Mouse (Mus musculus) stomach, embryonic 16.5 days (tissue): ENCODE results near the gene Mfsd6l. TPM values are rescaled to one million over a fixed set of nuclear protein-coding genes. Genes with fewer than 3 reads are reported as not detected.

Source experiments
- ATAC-seq: fragments of 200-750 bp; cut with Nextera tagmentation; 2 replicates; pipeline ENCODE4 v1.8.0; 2017; ENCODE audit warnings: moderate number of reproducible peaks, moderate TSS enrichment; ENCODE audit not compliant: insufficient read depth, low FRiP score
- H3K27ac ChIP-seq: fragments of 300-500 bp; sonication (generic); 2 replicates; pipeline ENCODE4 v1.5.1; 2014; ENCODE audit warnings: low read length
- H3K27me3 ChIP-seq: fragments of 300-500 bp; sonication (generic); 2 replicates; pipeline ENCODE4 v1.6.1; 2014; ENCODE audit warnings: low read length, control low read depth, mixed read lengths; ENCODE audit not compliant: control insufficient read depth, insufficient read depth
- H3K36me3 ChIP-seq: fragments of 300-500 bp; sonication (generic); 2 replicates; pipeline ENCODE4 v1.6.1; 2014; ENCODE audit warnings: low read length; ENCODE audit not compliant: control insufficient read depth, insufficient read depth
- H3K4me1 ChIP-seq: fragments of 300-500 bp; sonication (generic); 2 replicates; pipeline ENCODE4 v1.6.1; 2014; ENCODE audit warnings: low read length, control low read depth, mixed read lengths; ENCODE audit not compliant: control insufficient read depth, insufficient read depth
- H3K4me2 ChIP-seq: fragments of 300-500 bp; sonication (generic); 2 replicates; pipeline ENCODE4 v1.6.1; 2014; ENCODE audit warnings: low read depth, low read length, mixed read lengths
- H3K4me3 ChIP-seq: fragments of 300-500 bp; sonication (generic); replicated peaks from 2 replicates; pipeline ENCODE4 v1.5.1; 2014; ENCODE audit warnings: mild to moderate bottlenecking, low read length
- H3K9ac ChIP-seq: fragments of 300-500 bp; sonication (generic); 2 replicates; pipeline ENCODE4 v1.6.1; 2014; ENCODE audit warnings: low read length
- H3K9me3 ChIP-seq: fragments of 300-500 bp; sonication (generic); replicated peaks from 2 replicates; pipeline ENCODE4 v1.6.1; 2016; ENCODE audit warnings: low read length, control low read depth; ENCODE audit not compliant: control insufficient read depth
- WGBS: fragments of 180-500 bp; shearing (Covaris S2); extraction: QIAGEN DNeasy Blood & Tissue Kit; methylation state at CpG from one replicate; pipeline ENCODE4 v1.1.7; 2014; 5-methylcytosine and 5-hydroxymethylcytosine counted together
- polyA plus RNA-seq: library from polyadenylated mRNA; unstranded; fragments of >200 nt; fragmentation: Nextera tagmentation; extraction: Ambion mirVana; gene quantifications from 2 replicates; pipeline ENCODE4 v1.2.1, GENCODE M21; 2015

Gene Mfsd6l
- 2.0 and 2.8 TPM in 2 replicates for polyA plus RNA-seq

DNA sequence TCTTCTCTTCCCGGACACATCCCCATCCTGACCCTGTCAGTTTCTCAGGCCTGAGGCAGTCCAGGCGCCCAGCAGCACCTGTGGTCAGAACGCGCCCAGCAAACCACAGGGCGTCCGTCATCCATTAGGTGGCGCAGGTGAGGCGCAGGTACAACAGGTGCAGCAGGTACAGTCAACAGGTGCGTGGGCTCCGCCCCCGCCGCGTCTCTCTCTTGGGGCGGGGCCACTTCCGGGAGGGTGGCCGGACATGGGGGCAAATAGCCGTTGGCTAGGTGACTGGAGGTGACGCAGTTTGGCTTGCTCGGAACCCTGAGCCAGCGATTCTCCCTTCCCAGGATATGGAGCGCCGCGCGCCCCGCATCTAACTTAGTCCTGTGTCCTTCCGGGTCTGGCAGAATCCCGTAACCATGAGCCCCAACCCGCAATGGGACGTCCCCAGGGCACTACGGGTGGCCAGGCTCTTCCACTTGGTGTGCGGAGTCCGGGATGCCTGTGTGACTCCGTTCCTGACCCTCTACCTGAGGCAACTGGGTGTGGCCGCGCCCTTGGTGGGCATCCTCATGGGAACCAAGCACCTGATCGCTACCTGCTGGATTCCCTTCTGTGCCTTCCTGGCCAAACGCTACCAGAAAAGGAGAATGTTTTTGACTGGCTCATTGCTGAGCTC, at the start of gene Mfsd6l:
TSS of gene Mfsd6l (plus strand) at position 269 of the 667 bp plus-strand sequence.
- ATAC-seq = peak; percentile 89
- no peaks in the 10 kb centered on the region for H3K36me3 ChIP-seq
- WGBS = 8% methylated on average over 36 of the region's 37 CpGs
- peak within 1 kb of the TSS; percentile 41 for H3K4me3 ChIP-seq
- H3K27ac ChIP-seq = no peak within 1 kb of the TSS
- peak within 1 kb of the TSS; percentile 42 for H3K4me2 ChIP-seq
- H3K27me3 ChIP-seq = no peaks in the 10 kb centered on the region
- H3K9me3 ChIP-seq = no peaks in the 10 kb centered on the region
- H3K4me1 ChIP-seq = 0 out of 2 replicates have a peak, but pooled peaks cover 3% of the 10 kb centered on the region
- peak within 1 kb of the TSS; percentile 62 for H3K9ac ChIP-seq

DNA sequence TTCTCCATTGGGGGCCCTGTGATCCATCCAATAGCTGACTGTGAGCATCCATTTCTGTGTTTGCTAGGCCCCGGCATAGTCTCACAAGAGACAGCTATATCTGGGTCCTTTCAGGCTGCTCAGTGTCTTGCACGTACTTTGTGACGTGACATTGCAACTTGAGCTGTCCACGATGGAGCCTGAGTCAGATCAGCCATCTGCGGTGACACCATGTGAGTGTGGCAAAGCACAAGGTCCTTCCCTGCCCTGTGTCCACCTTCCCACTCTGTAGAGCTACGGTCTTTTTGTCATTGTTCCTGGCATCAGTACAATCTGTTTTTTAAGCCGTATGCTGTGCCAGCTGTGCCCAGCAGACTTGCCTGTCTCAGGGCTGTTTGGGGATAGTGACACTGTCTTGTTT, 48.7 kb upstream of the Mfsd6l start:
- Histone ChIP-seq H3K9me3 (no peaks in the 10 kb centered on the region), H3K9ac (no peak overlapping the region), H3K4me1 (no peaks in the 10 kb centered on the region), H3K36me3 (no peaks in the 10 kb centered on the region), H3K27ac (no peak overlapping the region), H3K4me2 (no peak overlapping the region), H3K4me3 (no peak overlapping the region), H3K27me3 (no peaks in the 10 kb centered on the region)
- 86% methylated on average over 7 of the region's 7 CpGs for WGBS
- no peak for ATAC-seq

- Histone ChIP-seq H3K27ac (no peak overlapping the region), H3K27me3 (no peaks in the 10 kb centered on the region), H3K4me3 (no peak overlapping the region), H3K4me2 (no peak overlapping the region), H3K36me3 (no peaks in the 10 kb centered on the region), H3K9me3 (no peaks in the 10 kb centered on the region), H3K9ac (no peak overlapping the region), H3K4me1 (no peaks in the 10 kb centered on the region)
- WGBS = 60% methylated on average over 5 of the region's 5 CpGs
- ATAC-seq = no peak
Measured at GRCm38 (mm10) chr11:68508619-68509018, 47.4 kb upstream of the Mfsd6l start.

DNA sequence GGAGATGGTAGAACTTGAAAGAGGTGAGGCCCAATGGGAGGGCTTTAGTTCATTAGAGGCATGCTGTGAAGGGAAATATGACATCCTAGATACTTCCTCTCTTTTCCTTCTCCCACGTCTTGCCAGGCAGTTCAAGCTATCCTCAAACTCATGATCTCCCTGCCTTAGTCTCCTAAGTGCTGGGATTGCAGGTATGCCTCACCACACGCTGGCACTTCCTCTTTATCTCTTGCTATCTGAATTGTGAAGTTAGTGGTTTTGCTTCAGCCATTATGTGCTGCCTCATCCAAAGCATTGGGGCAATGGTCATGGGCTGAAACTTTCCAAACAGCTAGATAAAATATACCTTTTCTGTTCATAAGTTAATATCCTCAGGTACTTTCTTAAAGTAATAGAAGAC, 46.8 kb upstream of the Mfsd6l start:
- H3K27me3 ChIP-seq = no peaks in the 10 kb centered on the region
- H3K9ac ChIP-seq = no peak overlapping the region
- no peaks in the 10 kb centered on the region for H3K4me1 ChIP-seq
- H3K4me2 ChIP-seq = no peak overlapping the region
- H3K9me3 ChIP-seq = no peaks in the 10 kb centered on the region
- 61% methylated on average over 2 of the region's 2 CpGs for WGBS
- no peak for ATAC-seq
- H3K36me3 ChIP-seq = no peaks in the 10 kb centered on the region
- H3K4me3 ChIP-seq = no peak overlapping the region
- no peak overlapping the region for H3K27ac ChIP-seq

GRCm38 (mm10) chr11:68513969-68514368, 42.0 kb upstream of the Mfsd6l start:
- 56% methylated on average over 3 of the region's 3 CpGs for WGBS
- ATAC-seq = no peak

GRCm38 (mm10) chr11:68519362-68519761, 36.6 kb upstream of the Mfsd6l start:
- Histone ChIP-seq H3K9ac (no peak overlapping the region), H3K36me3 (no peaks in the 10 kb centered on the region), H3K27me3 (no peaks in the 10 kb centered on the region), H3K4me3 (no peak overlapping the region), H3K27ac (no peak overlapping the region), H3K9me3 (no peaks in the 10 kb centered on the region), H3K4me1 (no peaks in the 10 kb centered on the region), H3K4me2 (no peak overlapping the region)
- no peak for ATAC-seq
- 90% methylated on average over 4 of the region's 4 CpGs for WGBS

More at GRCm38 (mm10) chr11:68513969-68514368, 42.0 kb upstream of the Mfsd6l start:
- Histone ChIP-seq H3K4me1 (no peaks in the 10 kb centered on the region), H3K36me3 (no peaks in the 10 kb centered on the region), H3K4me2 (no peak overlapping the region), H3K9me3 (no peaks in the 10 kb centered on the region), H3K4me3 (no peak overlapping the region), H3K27ac (no peak overlapping the region), H3K9ac (no peak overlapping the region), H3K27me3 (no peaks in the 10 kb centered on the region)

DNA sequence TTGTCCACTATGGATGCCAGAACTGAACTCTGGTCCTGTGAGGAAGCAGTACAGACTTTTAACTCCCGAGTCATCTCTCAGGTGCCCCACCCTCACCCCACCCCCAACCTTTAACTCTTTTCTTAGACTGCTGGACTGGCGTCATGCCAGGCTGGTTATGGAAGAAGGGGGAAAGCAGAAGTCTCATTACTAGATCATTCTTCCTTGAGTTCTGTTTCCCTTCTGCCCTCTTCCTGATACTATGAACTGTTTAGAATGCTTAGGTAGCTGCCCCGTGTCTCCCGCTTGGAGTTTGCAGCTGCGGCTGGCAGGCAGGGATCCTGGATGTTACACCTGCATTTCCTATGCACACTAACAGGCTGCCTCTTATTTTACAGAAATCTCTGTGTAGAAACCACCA, 36.2 kb upstream of the Mfsd6l start:
- ATAC-seq = no peak
- 78% methylated on average over 5 of the region's 5 CpGs for WGBS
- Histone ChIP-seq H3K4me3 (no peak overlapping the region), H3K27ac (no peak overlapping the region), H3K27me3 (no peaks in the 10 kb centered on the region), H3K9ac (no peak overlapping the region), H3K36me3 (no peaks in the 10 kb centered on the region), H3K9me3 (no peaks in the 10 kb centered on the region), H3K4me2 (no peak overlapping the region), H3K4me1 (no peaks in the 10 kb centered on the region)

GRCm38 (mm10) chr11:68520439-68520838, 35.5 kb upstream of the Mfsd6l start:
- no peaks in the 10 kb centered on the region for H3K4me1 ChIP-seq
- 71% methylated on average over 2 of the region's 2 CpGs for WGBS
- H3K9me3 ChIP-seq = no peaks in the 10 kb centered on the region
- no peaks in the 10 kb centered on the region for H3K27me3 ChIP-seq
- no peaks in the 10 kb centered on the region for H3K36me3 ChIP-seq
- no peak for ATAC-seq
- H3K27ac ChIP-seq = no peak overlapping the region
- H3K4me2 ChIP-seq = no peak overlapping the region
- no peak overlapping the region for H3K9ac ChIP-seq
- no peak overlapping the region for H3K4me3 ChIP-seq

GRCm38 (mm10) chr11:68521352-68521751, 34.6 kb upstream of the Mfsd6l start:
- WGBS = 76% methylated on average over 5 of the region's 5 CpGs
- H3K4me1 ChIP-seq = no peaks in the 10 kb centered on the region
- no peak overlapping the region for H3K4me3 ChIP-seq
- H3K27ac ChIP-seq = no peak overlapping the region
- H3K27me3 ChIP-seq = no peaks in the 10 kb centered on the region
- no peak overlapping the region for H3K4me2 ChIP-seq
- ATAC-seq = no peak
- no peaks in the 10 kb centered on the region for H3K36me3 ChIP-seq
- H3K9ac ChIP-seq = no peak overlapping the region
- no peaks in the 10 kb centered on the region for H3K9me3 ChIP-seq
